In the genomic region with DNA sequence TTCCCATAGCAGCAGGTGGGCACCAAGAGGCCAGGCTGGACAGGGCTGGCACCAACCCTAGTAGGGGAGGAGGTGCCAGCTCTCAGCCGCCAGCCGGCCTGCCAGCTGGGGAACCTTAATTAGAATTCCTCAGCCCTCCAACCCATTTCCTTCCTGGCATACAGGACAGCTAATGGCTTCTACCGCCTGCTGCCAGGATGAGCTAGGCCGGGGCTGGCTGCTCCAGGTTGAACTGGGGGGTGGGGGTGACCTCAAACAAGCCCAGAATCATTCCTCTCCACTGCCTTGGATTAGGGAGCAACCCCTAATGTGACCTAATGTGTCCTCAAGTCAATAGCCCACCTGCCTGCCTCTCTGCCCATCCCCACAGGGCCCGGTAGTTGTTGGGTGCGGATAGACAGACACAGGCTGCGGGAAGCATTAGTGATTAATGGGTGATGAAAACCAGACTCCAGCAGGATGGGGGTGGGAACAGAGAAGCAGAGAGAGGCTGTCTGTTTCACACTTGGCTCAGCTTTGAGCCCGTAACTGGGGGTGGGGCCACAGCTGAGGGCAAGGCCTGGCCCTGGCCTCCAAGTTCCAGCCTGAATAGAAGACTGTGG, we compare ENCODE assay signal across 7 mouse cellular contexts.
DNase-seq lines count a peak whose midpoint lies in the region; ATAC-seq and TF ChIP-seq lines count a peak whose summit lies in the region.

No protein-coding gene starts in this region.

- TF ChIP-seq CTCF in forebrain, postnatal 0 days (IDR thresholded peaks at IDR 0.05; ENCODE audit: low read depth), result no peak

- ATAC-seq in forebrain, postnatal 0 days, result peak; percentile 92
- ATAC-seq in hindbrain, embryonic 12.5 days (ENCODE audit: low FRiP score), result peak; percentile 71
- ATAC-seq in activated CD4-positive, CD25-positive, alpha-beta regulatory T cell, adult 4 months, result no peak

- no peaks in the 10 kb centered on the region for H3K27me3 ChIP-seq in forebrain, postnatal 0 days (ENCODE audit: insufficient read depth, low read length)
- H3K27me3 ChIP-seq in hindbrain, embryonic 12.5 days, result no peaks in the 10 kb centered on the region

- H3K9ac ChIP-seq in forebrain, postnatal 0 days, result no peak overlapping the region
- no peak overlapping the region for H3K9ac ChIP-seq in hindbrain, embryonic 12.5 days

- peak; percentile 57 for DNase-seq in adrenal gland, adult 8-10 months
- peak; percentile 37 for DNase-seq in cerebellum, adult 11-12 months
- peak; percentile 80 for DNase-seq in forebrain, postnatal 0 days
- peak; percentile 72 to 75 for DNase-seq in layer of hippocampus, postnatal 36 days
- DNase-seq in neural tube, embryonic 10.5 days (ENCODE audit: extremely low spot score, low spot score), result peak; percentile 46

- H3K36me3 ChIP-seq in forebrain, postnatal 0 days (ENCODE audit: insufficient read depth), result no peaks in the 10 kb centered on the region
- no peaks in the 10 kb centered on the region for H3K36me3 ChIP-seq in hindbrain, embryonic 12.5 days

- WGBS in forebrain, postnatal 0 days, result 26% methylated on average over 8 of the region's 8 CpGs
- WGBS in hindbrain, embryonic 12.5 days, result 36% methylated on average over 8 of the region's 8 CpGs

- 0 out of 2 replicates have a peak, but pooled peaks cover 2% of the 10 kb centered on the region for H3K4me1 ChIP-seq in forebrain, postnatal 0 days (ENCODE audit: insufficient read depth)
- peaks cover 34% of the 10 kb centered on the region for H3K4me1 ChIP-seq in hindbrain, embryonic 12.5 days

- H3K27ac ChIP-seq in forebrain, postnatal 0 days (ENCODE audit: low read depth, low read length), result peak overlapping the region; percentile 68
- H3K27ac ChIP-seq in hindbrain, embryonic 12.5 days, result peak overlapping the region; percentile 52; the same call in 1 of the 2 replicates

- H3K4me2 ChIP-seq in forebrain, postnatal 0 days (ENCODE audit: low read depth), result no peak overlapping the region
- H3K4me2 ChIP-seq in hindbrain, embryonic 12.5 days (replicated peaks), result no peak overlapping the region

- H3K4me3 ChIP-seq in forebrain, postnatal 0 days (ENCODE audit: low read depth, low read length), result no peak overlapping the region
- H3K4me3 ChIP-seq in hindbrain, embryonic 12.5 days, result no peak overlapping the region

- no peaks in the 10 kb centered on the region for H3K9me3 ChIP-seq in forebrain, postnatal 0 days (ENCODE audit: low read length)
- H3K9me3 ChIP-seq in hindbrain, embryonic 12.5 days (replicated peaks), result no peaks in the 10 kb centered on the region
